Mouse (Mus musculus) brain, embryonic 14.5 days (tissue): ENCODE data around the gene Fam83f.

Source experiments
- CTCF ChIP-seq: fragments of 200-500 bp; IDR thresholded peaks from 2 replicates; pipeline ENCODE4 v1.5.1; 2012; ENCODE audit warnings: inconsistent platforms, mild to moderate bottlenecking, moderate library complexity, borderline replicate concordance; ENCODE audit not compliant: insufficient read depth, insufficient read length; ENCODE audit errors: extremely low read depth
- POLR2A ChIP-seq: fragments of 200-500 bp; IDR thresholded peaks from 2 replicates; pipeline ENCODE4 v1.6.1; 2012; ENCODE audit warnings: mild to moderate bottlenecking, inconsistent platforms, borderline replicate concordance; ENCODE audit not compliant: poor library complexity, insufficient read depth, insufficient read length, severe bottlenecking; ENCODE audit errors: extremely low read depth

GRCm38 (mm10) chr15:80650412-80650811 lies 21.2 kb upstream of the Fam83f start:
- TF ChIP-seq CTCF (no peak), POLR2A (no peak)
